Mouse (Mus musculus): ENCODE data around the gene Msl3l2.

GRCm38 (mm10) chr10:56094586-56094985 lies 12.1 kb upstream of the Msl3l2 start:
- TF ChIP-seq CTCF (IDR thresholded peaks at IDR 0.05; ENCODE audit: low read depth) (no peak), EP300 (IDR thresholded peaks at IDR 0.05; ENCODE audit: low read depth) (no peak)
